Mouse (Mus musculus): ENCODE results near the gene Wdr91.

Wdr91 gene

DNA sequence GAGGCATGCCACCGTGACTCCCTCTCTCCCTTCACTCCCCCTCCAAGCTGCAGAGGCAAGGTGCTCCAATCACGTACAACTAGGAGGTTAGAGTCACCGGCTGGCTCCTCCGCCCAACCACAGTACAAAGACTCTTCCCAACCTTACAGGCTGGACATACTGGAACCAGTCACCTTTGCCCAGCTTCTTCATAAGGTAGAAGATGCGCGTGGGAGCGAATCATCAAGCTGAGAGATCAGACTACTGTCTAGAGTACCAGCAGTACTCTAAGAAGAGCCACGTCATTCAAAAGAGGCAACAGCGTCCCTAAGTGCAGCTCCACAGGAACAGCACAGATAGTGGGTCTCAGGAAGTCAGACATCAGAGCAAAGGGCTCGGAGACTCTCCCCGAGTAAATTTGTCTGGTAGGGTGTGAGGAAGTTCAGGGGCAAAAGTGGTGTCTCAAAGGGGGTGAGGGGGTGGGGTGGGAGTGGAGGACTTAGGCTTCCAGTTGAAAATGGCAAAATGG, 49.1 kb downstream of the Wdr91 start:
- DNase-seq, result peak; percentile 90

DNA sequence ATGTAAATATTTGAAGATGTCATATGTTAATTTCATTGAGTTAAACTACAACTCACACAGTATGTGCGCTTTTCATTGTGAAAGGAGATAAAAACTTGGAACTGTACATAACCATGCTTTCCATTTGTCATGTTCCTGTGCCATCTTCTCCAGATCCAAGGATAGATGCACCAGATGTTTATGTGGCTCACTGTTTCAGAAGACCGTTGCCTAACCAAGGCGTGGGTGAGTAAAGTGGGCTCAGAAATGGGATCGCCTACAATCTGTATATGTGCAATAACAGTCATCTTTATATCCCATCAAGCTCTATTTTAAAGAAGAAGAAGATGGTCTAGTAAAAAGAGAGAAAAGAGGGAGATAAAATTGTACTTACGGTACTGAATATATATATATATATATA, 78.3 kb downstream of the Wdr91 start:
- no peak for DNase-seq

Data from heart, adult 11 months (tissue).